In genomic region chr2:177079866-177080265, GRCm38 (mm10) we compare ENCODE assay signal across 22 mouse cellular contexts. TPM values are rescaled to one million over a fixed set of nuclear protein-coding genes. Genes with fewer than 3 reads are reported as not detected.
"Had no signal": no experiment of that assay in that cellular context is flagged by ENCODE, and none has a peak within 500 bp of the region (broad histone marks: within the 10 kb centered on the region; RNA-seq: fewer than 3 reads in every experiment).

No protein-coding gene starts in this region.

RNA-seq across cellular contexts. Expression of gene Gm14401, which starts 5.7 kb away (rescaled TPM):
- total RNA-seq: common myeloid progenitor, adult 5-6 weeks; forebrain, postnatal 0 days had no signal
- polyA plus RNA-seq: cortical plate, adult 2 months; embryonic facial prominence, embryonic 10.5 days; embryonic facial prominence, embryonic 11.5 days; embryonic facial prominence, embryonic 12.5 days; embryonic facial prominence, embryonic 14.5 days; embryonic facial prominence, embryonic 15.5 days; erythroblast, embryonic 14.5 days; forebrain, embryonic 10.5 days; forebrain, embryonic 12.5 days; forebrain, embryonic 13.5 days; forebrain, embryonic 14.5 days; forebrain, embryonic 15.5 days; forebrain, embryonic 16.5 days; forebrain, postnatal 0 days; frontal cortex, adult 2 months; gonadal fat pad, adult 2 months; heart, adult 2 months; heart, embryonic 10.5 days; heart, embryonic 11.5 days; heart, embryonic 12.5 days; heart, embryonic 13.5 days had no signal
